Mouse (Mus musculus): ENCODE measurements around the gene Lzic. TPM values are rescaled to one million over a fixed set of nuclear protein-coding genes. Genes with fewer than 3 reads are reported as not detected.

Gene Lzic
- total and polyA plus RNA-seq, 3 experiments = 40.0 to 53.3 (median 43.4) TPM

DNA sequence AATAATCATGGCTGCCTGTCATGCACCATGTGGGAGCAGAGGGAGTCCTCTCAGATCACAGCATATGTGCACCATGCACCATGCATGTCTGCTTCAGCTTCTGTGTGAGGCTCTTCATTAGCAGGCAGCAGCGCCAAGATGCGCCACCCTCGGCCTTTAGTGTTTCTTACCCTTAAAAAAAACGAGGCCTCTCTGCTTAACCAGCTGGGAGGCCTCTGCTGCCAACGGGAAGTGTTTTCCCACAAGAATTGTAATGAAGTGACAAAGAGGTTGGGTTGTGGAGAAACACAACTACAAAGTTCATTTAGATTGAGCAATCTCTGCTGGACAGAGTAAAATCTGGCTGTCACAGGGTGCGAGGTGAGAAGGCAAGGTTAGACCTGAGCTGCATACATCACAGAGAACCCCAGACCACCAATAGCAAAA, 26.2 kb downstream of the Lzic start:
- no peaks in the 10 kb centered on the region for H3K9me3 ChIP-seq (replicated peaks; ENCODE audit: low read length)
- no peaks in the 10 kb centered on the region for H3K36me3 ChIP-seq (replicated peaks in 1 of 2; ENCODE audit: control insufficient read depth in 1 of 2, insufficient read depth in 1 of 2, low read length in 1 of 2)
- H3K27me3 ChIP-seq (replicated peaks) = no peaks in the 10 kb centered on the region
- no peak overlapping the region for H3K4me2 ChIP-seq (ENCODE audit: insufficient read depth, low read depth, poor library complexity, severe bottlenecking)
- H3K4me3 ChIP-seq (replicated peaks in 1 of 3; ENCODE audit: low read depth in 2 of 3, low read length in 2 of 3, poor library complexity in 1 of 3) = no peak overlapping the region
- DNase-seq (ENCODE audit: extremely low read depth) = no peak
- dilution Hi-C loops (cut with MboI; ENCODE audit: extremely low pct_ligation_motif_present, extremely low pct_unique_long_range_greater_than_20kb, low sequenced_read_pairs) (no loop called here), in situ Hi-C loops (cut with MboI; ENCODE audit: low pct_ligation_motif_present, low pct_unique_long_range_greater_than_20kb, low sequenced_read_pairs) (loop anchor here (5.0 kb wide), 1 partner anchor 36 kb away; no protein-coding TSS in a partner anchor)
- H3K9ac ChIP-seq (ENCODE audit: insufficient read depth, low read depth) = no peak overlapping the region
- TF ChIP-seq PAX5 (IDR thresholded peaks at IDR 0.05; ENCODE audit: low read length) (no peak), ZC3H11A (IDR thresholded peaks at IDR 0.05; ENCODE audit: low read depth, low read length) (no peak)
- H3K4me1 ChIP-seq (ENCODE audit: control insufficient read depth in 1 of 2, insufficient read depth in 2 of 2) = peaks cover 0 to 2% of the 10 kb centered on the region in 2 experiments; a peak in 1 of 4 replicates
- no peaks in the 10 kb centered on the region for H3K79me2 ChIP-seq (replicated peaks; ENCODE audit: control insufficient read depth, extremely low read depth, insufficient read depth, poor library complexity, severe bottlenecking)
- no peak overlapping the region for H3K27ac ChIP-seq (ENCODE audit: insufficient read depth, low read depth)

DNA sequence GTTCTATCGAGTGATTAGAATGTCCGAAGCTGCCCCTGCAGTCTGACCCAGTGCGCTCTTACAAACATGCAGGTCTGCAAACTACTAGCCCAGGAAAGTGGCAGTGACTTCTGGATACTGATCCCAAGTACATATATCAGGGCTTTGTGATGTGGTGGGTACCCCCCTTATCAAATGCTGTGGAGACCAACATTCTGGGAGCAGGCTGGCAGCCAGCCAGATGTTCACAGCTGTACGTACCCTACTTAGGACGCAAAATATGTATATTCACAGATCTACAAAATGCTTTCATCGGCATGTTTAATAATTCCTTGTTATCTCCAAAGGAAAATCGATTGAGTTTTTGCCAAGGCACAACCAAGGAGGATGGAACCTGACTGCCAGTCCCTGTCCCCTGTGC, 27.0 kb downstream of the Lzic start:
- no peak for TF ChIP-seq PAX5 (IDR thresholded peaks at IDR 0.05; ENCODE audit: low read length)
- no peak for TF ChIP-seq USF2 (conservative IDR thresholded peaks at IDR 0.05; ENCODE audit: low read depth, low read length)
- no peak for TF ChIP-seq POLR2AphosphoS2 (IDR thresholded peaks at IDR 0.05; ENCODE audit: low read depth, low read length)
- TF ChIP-seq HCFC1 (IDR thresholded peaks at IDR 0.05; ENCODE audit: low read depth, low read length) = no peak
- no peak for TF ChIP-seq NELFE (IDR thresholded peaks at IDR 0.05; ENCODE audit: low read depth, low read length)
- no peak for TF ChIP-seq JUND (conservative IDR thresholded peaks at IDR 0.05; ENCODE audit: low read depth, low read length)
- no peak for TF ChIP-seq TCF12 (IDR thresholded peaks at IDR 0.05; ENCODE audit: low read depth, low read length)
- Histone ChIP-seq H3K36me3 (replicated peaks in 1 of 2; ENCODE audit: control insufficient read depth in 1 of 2, insufficient read depth in 1 of 2, low read length in 1 of 2) (no peaks in the 10 kb centered on the region), H3K4me2 (ENCODE audit: insufficient read depth, low read depth, poor library complexity, severe bottlenecking) (no peak overlapping the region), H3K9me3 (replicated peaks; ENCODE audit: low read length) (peaks cover 2% of the 10 kb centered on the region), H3K9ac (ENCODE audit: insufficient read depth, low read depth) (no peak overlapping the region), H3K4me3 (replicated peaks in 1 of 3; ENCODE audit: low read depth in 2 of 3, low read length in 2 of 3, poor library complexity in 1 of 3) (no peak overlapping the region), H3K27me3 (replicated peaks) (no peaks in the 10 kb centered on the region), H3K27ac (ENCODE audit: insufficient read depth, low read depth) (no peak overlapping the region), H3K79me2 (replicated peaks; ENCODE audit: control insufficient read depth, extremely low read depth, insufficient read depth, poor library complexity, severe bottlenecking) (no peaks in the 10 kb centered on the region), H3K4me1 (ENCODE audit: control insufficient read depth in 1 of 2, insufficient read depth in 2 of 2) (peaks cover 0 to 2% of the 10 kb centered on the region in 2 experiments; a peak in 1 of 4 replicates)
- dilution Hi-C loops (cut with MboI; ENCODE audit: extremely low pct_ligation_motif_present, extremely low pct_unique_long_range_greater_than_20kb, low sequenced_read_pairs) (no loop called here), in situ Hi-C loops (cut with MboI; ENCODE audit: low pct_ligation_motif_present, low pct_unique_long_range_greater_than_20kb, low sequenced_read_pairs) (loop anchor here (5.0 kb wide), 1 partner anchor 35 kb away; no protein-coding TSS in a partner anchor)
- DNase-seq (ENCODE audit: extremely low read depth) = no peak

DNA sequence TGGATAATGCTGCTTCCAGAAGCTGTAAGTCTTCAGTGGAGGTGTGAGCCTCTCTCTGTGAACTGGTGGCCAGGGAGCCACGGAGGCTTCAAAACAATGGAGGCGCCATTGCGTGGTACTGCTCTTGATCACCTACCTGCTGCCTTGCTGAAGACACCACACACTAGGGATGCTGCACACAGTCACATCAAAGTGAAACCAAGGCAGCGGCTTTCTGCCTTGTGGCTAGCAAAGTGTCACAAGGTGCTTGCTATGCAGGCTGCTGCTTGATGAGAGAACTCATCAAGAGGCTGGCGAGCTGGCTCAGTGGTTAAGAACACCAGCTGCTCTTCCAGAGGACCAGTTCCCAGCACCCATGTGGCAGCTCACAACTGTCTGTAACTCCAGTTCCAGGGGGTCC, 30.7 kb downstream of the Lzic start:
- Histone ChIP-seq H3K4me1 (ENCODE audit: control insufficient read depth in 1 of 2, insufficient read depth in 2 of 2) (peaks cover 9 to 12% of the 10 kb centered on the region in 2 experiments), H3K9me3 (replicated peaks; ENCODE audit: low read length) (peaks cover 2% of the 10 kb centered on the region), H3K27ac (ENCODE audit: insufficient read depth, low read depth) (no peak overlapping the region), H3K36me3 (replicated peaks in 1 of 2; ENCODE audit: control insufficient read depth in 1 of 2, insufficient read depth in 1 of 2, low read length in 1 of 2) (no peaks in the 10 kb centered on the region), H3K79me2 (replicated peaks; ENCODE audit: control insufficient read depth, extremely low read depth, insufficient read depth, poor library complexity, severe bottlenecking) (no peaks in the 10 kb centered on the region), H3K4me3 (replicated peaks in 1 of 3; ENCODE audit: low read depth in 2 of 3, low read length in 2 of 3, poor library complexity in 1 of 3) (no peak overlapping the region), H3K27me3 (replicated peaks) (peaks cover 17% of the 10 kb centered on the region), H3K4me2 (ENCODE audit: insufficient read depth, low read depth, poor library complexity, severe bottlenecking) (no peak overlapping the region), H3K9ac (ENCODE audit: insufficient read depth, low read depth) (no peak overlapping the region)
- TF ChIP-seq TCF12 (IDR thresholded peaks at IDR 0.05; ENCODE audit: low read depth, low read length) (no peak), NELFE (IDR thresholded peaks at IDR 0.05; ENCODE audit: low read depth, low read length) (no peak), HCFC1 (IDR thresholded peaks at IDR 0.05; ENCODE audit: low read depth, low read length) (no peak), E2F4 (IDR thresholded peaks at IDR 0.05; ENCODE audit: insufficient replicate concordance, low read depth, low read length) (no peak), NRF1 (IDR thresholded peaks at IDR 0.05; ENCODE audit: low read depth, low read length) (no peak), KAT2A (IDR thresholded peaks at IDR 0.05; ENCODE audit: insufficient replicate concordance, low read length) (no peak), ZC3H11A (IDR thresholded peaks at IDR 0.05; ENCODE audit: low read depth, low read length) (no peak), MAZ (IDR thresholded peaks at IDR 0.05; ENCODE audit: low read depth, low read length) (no peak), ZNF384 (IDR thresholded peaks at IDR 0.05; ENCODE audit: low read depth, low read length) (no peak), CTCF (conservative IDR thresholded peaks at IDR 0.05 in 1 of 2, IDR thresholded peaks at IDR 0.05 in 1 of 2; ENCODE audit: low read depth in 2 of 2, low read length in 2 of 2) (no peak), SMC3 (IDR thresholded peaks at IDR 0.05; ENCODE audit: low read depth, low read length) (no peak), ZMIZ1 (IDR thresholded peaks at IDR 0.05; ENCODE audit: low read depth, low read length) (no peak), MEF2A (IDR thresholded peaks at IDR 0.05; ENCODE audit: borderline replicate concordance, low read depth, low read length) (no peak), MYC (IDR thresholded peaks at IDR 0.05; ENCODE audit: low read depth, low read length) (no peak), USF2 (conservative IDR thresholded peaks at IDR 0.05; ENCODE audit: low read depth, low read length) (no peak), GABPA (IDR thresholded peaks at IDR 0.05; ENCODE audit: insufficient replicate concordance, low read depth, low read length) (no peak), MAX (IDR thresholded peaks at IDR 0.05; ENCODE audit: low read length) (no peak)
- no peak for DNase-seq (ENCODE audit: extremely low read depth)
- in situ Hi-C loops (cut with MboI; ENCODE audit: low pct_ligation_motif_present, low pct_unique_long_range_greater_than_20kb, low sequenced_read_pairs) = no loop called here
- dilution Hi-C loops (cut with MboI; ENCODE audit: extremely low pct_ligation_motif_present, extremely low pct_unique_long_range_greater_than_20kb, low sequenced_read_pairs) = no loop called here

Measured in CH12.LX (cell line).